Mouse (Mus musculus) heart, adult 2 months (tissue): ENCODE data around the gene Fau. TPM values are rescaled to one million over a fixed set of nuclear protein-coding genes. Genes with fewer than 3 reads are reported as not detected.
"Not testable (repeated sequence)": the region's sequence is repeated elsewhere in the genome, so short reads cannot be mapped to it uniquely, and the experiment has no call there.

Source experiments
- DNase-seq, 2 experiments: peaks; one replicate each; pipeline ENCODE4 v3.0.0; 2021
- H3K27ac ChIP-seq: fragments of 200-600 bp; 2 replicates; pipeline ENCODE4 v1.8.1; 2022
- H3K27me3 ChIP-seq: fragments of 200-500 bp; 2 replicates; pipeline ENCODE4 v1.6.1; 2012; ENCODE audit warnings: mild to moderate bottlenecking, low read length, inconsistent platforms, mixed read lengths; ENCODE audit not compliant: control insufficient read depth, insufficient read depth
- H3K36me3 ChIP-seq: fragments of 200-500 bp; 2 replicates; pipeline ENCODE4 v1.6.1; 2012; ENCODE audit warnings: low read length, inconsistent platforms; ENCODE audit not compliant: control insufficient read depth, insufficient read depth
- H3K4me1 ChIP-seq: fragments of 200-500 bp; 2 replicates; pipeline ENCODE4 v1.6.1; 2011; ENCODE audit warnings: low read length; ENCODE audit not compliant: control insufficient read depth, insufficient read depth
- H3K4me3 ChIP-seq: fragments of 200-600 bp; 2 replicates; pipeline ENCODE4 v1.8.1; 2022
- H3K79me2 ChIP-seq: fragments of 200-500 bp; replicated peaks from 2 replicates; pipeline ENCODE4 v1.6.1; 2012; ENCODE audit warnings: mild to moderate bottlenecking, inconsistent platforms, low read length, moderate library complexity, mixed read lengths; ENCODE audit not compliant: control insufficient read depth, insufficient read depth
- H3K9ac ChIP-seq: fragments of 200-500 bp; 2 replicates; pipeline ENCODE4 v1.6.1; 2012; ENCODE audit warnings: low read depth, mild to moderate bottlenecking, control low read depth, inconsistent platforms, low read length, mixed read lengths
- CTCF ChIP-seq: fragments of 200-600 bp; IDR thresholded peaks from 2 replicates; pipeline ENCODE4 v1.8.1; 2022; ENCODE audit warnings: antibody characterized with exemption, mild to moderate bottlenecking, moderate library complexity
- EP300 ChIP-seq: fragments of 200-500 bp; IDR thresholded peaks from 2 replicates; pipeline ENCODE4 v1.6.1; 2011; ENCODE audit warnings: low read depth, low read length, control low read depth; ENCODE audit not compliant: insufficient read depth
- POLR2A ChIP-seq: fragments of 200-500 bp; IDR thresholded peaks from 2 replicates; pipeline ENCODE4 v1.6.1; 2011; ENCODE audit warnings: mild to moderate bottlenecking, low read depth, low read length, control low read depth; ENCODE audit not compliant: insufficient read depth
- WGBS: fragments of 180-500 bp; shearing (Covaris S2); methylation state at CpG from one replicate; pipeline ENCODE4 v1.1.7; 2018; 5-methylcytosine and 5-hydroxymethylcytosine counted together
- intact Hi-C: fragments of 180-260 bp; cut with DNase I; formaldehyde crosslinking; loops from one replicate; pipeline ENCODE4 v1.15.1; 2025
- polyA plus RNA-seq: library from polyadenylated mRNA; depleted of rRNA; stranded (reverse); fragments of >200 nt; gene quantifications from 2 replicates; pipeline ENCODE4 v1.2.3, GENCODE M21; 2012
- total RNA-seq, 2 experiments: library from RNA; stranded (reverse); gene quantifications; 2 replicates each; pipeline ENCODE4 v1.2.3; 2021

The Fau gene
- total and polyA plus RNA-seq, 3 experiments = 386 to 636 (median 550) TPM

GRCm38 (mm10) chr19:6042293-6042692 lies 15.4 kb upstream of the Fau start:
- DNase-seq = no peak
- peaks cover under 1% of the 10 kb centered on the region; the same call in 1 of the 2 replicates for H3K79me2 ChIP-seq
- TF ChIP-seq EP300 = no peak
- TF ChIP-seq CTCF = no peak
- TF ChIP-seq POLR2A = no peak
- WGBS = 65% methylated on average over 9 of the region's 9 CpGs
- H3K9ac ChIP-seq = no peak overlapping the region
- peaks cover 3% of the 10 kb centered on the region for H3K4me1 ChIP-seq
- no peak overlapping the region for H3K27ac ChIP-seq
- H3K36me3 ChIP-seq = no peaks in the 10 kb centered on the region
- intact Hi-C loops = loop anchor here (2.0 to 10.0 kb wide), 2 partner anchors 25 to 83 kb away; partner anchors contain the start of gene Snx15
- H3K27me3 ChIP-seq = no peaks in the 10 kb centered on the region
- H3K4me3 ChIP-seq = no peak overlapping the region

- H3K4me3 ChIP-seq, DNase-seq, H3K27ac ChIP-seq, H3K27me3 ChIP-seq, H3K36me3 ChIP-seq, H3K4me1 ChIP-seq, H3K79me2 ChIP-seq, H3K9ac ChIP-seq: not testable (repeated sequence)
- TF ChIP-seq CTCF = peak; percentile 59
- intact Hi-C loops = loop anchor here (2.0 to 10.0 kb wide), 2 partner anchors 79 to 81 kb away; partner anchors contain the start of genes Pola2 and Snx15
- 35% methylated on average over 4 of the region's 4 CpGs for WGBS
Observed at GRCm38 (mm10) chr19:6044102-6044501, 13.5 kb upstream of the Fau start.

- Histone ChIP-seq H3K79me2 (peaks cover 3% of the 10 kb centered on the region; the same call in 1 of the 2 replicates), H3K27ac (peak overlapping the region; percentile 99), H3K36me3 (no peaks in the 10 kb centered on the region), H3K9ac (peak overlapping the region; percentile 80), H3K27me3 (no peaks in the 10 kb centered on the region), H3K4me1 (peaks cover 5% of the 10 kb centered on the region), H3K4me3 (peak overlapping the region; percentile 82)
- no peak; the same call in 1 of the 2 replicates for TF ChIP-seq EP300
- peak; percentile 35 for TF ChIP-seq CTCF
- no peak for TF ChIP-seq POLR2A
- DNase-seq = no peak
- WGBS = 8% methylated on average over 20 of the region's 20 CpGs
- intact Hi-C loops = loop anchor here (2.0 to 10.0 kb wide), 2 partner anchors 79 to 81 kb away; partner anchors contain the start of genes Pola2 and Snx15
Observed at GRCm38 (mm10) chr19:6045366-6046293, 12.0 kb upstream of the Fau start.

- Histone ChIP-seq H3K36me3 (no peaks in the 10 kb centered on the region), H3K27ac (peak within 1 kb of the TSS; percentile 99), H3K4me1 (peaks cover 5% of the 10 kb centered on the region), H3K9ac (peak within 1 kb of the TSS; percentile 91), H3K27me3 (no peaks in the 10 kb centered on the region), H3K79me2 (peaks cover 3% of the 10 kb centered on the region; the same call in 1 of the 2 replicates), H3K4me3 (peak within 1 kb of the TSS; percentile 82)
- peak; percentile 93 to 94 for DNase-seq
- TF ChIP-seq CTCF (no peak), POLR2A (peak; percentile 81), EP300 (peak; percentile 27; the same call in 1 of the 2 replicates)
- intact Hi-C loops = loop anchor here (10.0 kb wide), 1 partner anchor 78 kb away; the partner anchor contains the start of gene Snx15
- WGBS = under 1% methylated on average over 65 of the region's 65 CpGs
Observed at GRCm38 (mm10) chr19:6046294-6047153, 11.1 kb upstream of the Fau start, which contains the start of gene Syvn1. Syvn1 (plus strand) TSS chr19:6046576.

- intact Hi-C loops = loop anchor here (10.0 kb wide), 1 partner anchor 77 kb away; the partner anchor contains the start of gene Snx15
- H3K9ac ChIP-seq = peak overlapping the region; percentile 91
- no peaks in the 10 kb centered on the region for H3K36me3 ChIP-seq
- no peak for TF ChIP-seq EP300
- no peak for TF ChIP-seq POLR2A
- no peak for TF ChIP-seq CTCF
- peak overlapping the region; percentile 82 for H3K4me3 ChIP-seq
- H3K27me3 ChIP-seq = no peaks in the 10 kb centered on the region
- peak overlapping the region; percentile 99 for H3K27ac ChIP-seq
- peaks cover 5% of the 10 kb centered on the region for H3K4me1 ChIP-seq
- no peak for DNase-seq
- WGBS = 1% methylated on average over 42 of the region's 44 CpGs
- peaks cover 3% of the 10 kb centered on the region; the same call in 1 of the 2 replicates for H3K79me2 ChIP-seq
Observed at GRCm38 (mm10) chr19:6047154-6047898, 10.3 kb upstream of the Fau start.
